Mouse (Mus musculus) spleen, postnatal 10 days (tissue): ENCODE measurements around the gene Pbld1.

ENCODE experiments used
- DNase-seq, 2 experiments: peaks; one replicate each; pipeline ENCODE4 v3.0.0; 2021 to 2022; ENCODE audit warnings: low spot score in 2 of 2

Pbld1 gene

GRCm38 (mm10) chr10:63059862-63060261 lies at the start of gene Pbld1:
TSS of gene Pbld1 (plus strand) at chr10:63060162.
- no peak for DNase-seq

- no peak for DNase-seq
Measured at GRCm38 (mm10) chr10:63010268-63010667, 49.7 kb upstream of the Pbld1 start.

GRCm38 (mm10) chr10:63011556-63011955 lies 48.4 kb upstream of the Pbld1 start:
- no peak for DNase-seq

- DNase-seq = no peak
Measured at GRCm38 (mm10) chr10:63013476-63013875, 46.5 kb upstream of the Pbld1 start.

GRCm38 (mm10) chr10:63014168-63014567 lies 45.8 kb upstream of the Pbld1 start:
- no peak for DNase-seq

GRCm38 (mm10) chr10:63019304-63019703 lies 40.7 kb upstream of the Pbld1 start:
- no peak for DNase-seq

- no peak for DNase-seq
Measured at GRCm38 (mm10) chr10:63021702-63022101, 38.3 kb upstream of the Pbld1 start.

- no peak for DNase-seq
Measured at GRCm38 (mm10) chr10:63022541-63023120, 37.3 kb upstream of the Pbld1 start.

GRCm38 (mm10) chr10:63023121-63023748 lies 36.7 kb upstream of the Pbld1 start:
- peak; percentile 72 to 80 for DNase-seq

- DNase-seq = peak; percentile 97 to 98
Measured at GRCm38 (mm10) chr10:63023749-63024579, 36.0 kb upstream of the Pbld1 start, which contains the start of the genes Hnrnph3 and Pbld2. TSS of gene Hnrnph3 (minus strand) at chr10:63024217. TSS of gene Pbld2 (plus strand) at chr10:63024315.

GRCm38 (mm10) chr10:63024580-63024910 lies 35.4 kb upstream of the Pbld1 start:
- peak in 1 of 2 experiments; percentile 58 for DNase-seq

GRCm38 (mm10) chr10:63025016-63025415 lies 34.9 kb upstream of the Pbld1 start:
- DNase-seq = no peak

- DNase-seq = no peak
Measured at GRCm38 (mm10) chr10:63025491-63026011, 34.4 kb upstream of the Pbld1 start.

- DNase-seq = no peak
Measured at GRCm38 (mm10) chr10:63026156-63026794, 33.7 kb upstream of the Pbld1 start.

GRCm38 (mm10) chr10:63026795-63027160 lies 33.2 kb upstream of the Pbld1 start:
- DNase-seq = no peak

GRCm38 (mm10) chr10:63027376-63028161 lies 32.4 kb upstream of the Pbld1 start:
- no peak for DNase-seq

GRCm38 (mm10) chr10:63028396-63028795 lies 31.6 kb upstream of the Pbld1 start:
- no peak for DNase-seq

- DNase-seq = no peak
Measured at GRCm38 (mm10) chr10:63032267-63032666, 27.7 kb upstream of the Pbld1 start.

GRCm38 (mm10) chr10:63032956-63033355 lies 27.0 kb upstream of the Pbld1 start:
- no peak for DNase-seq

- no peak for DNase-seq
Measured at GRCm38 (mm10) chr10:63038571-63039320, 21.2 kb upstream of the Pbld1 start.
